Mouse (Mus musculus): ENCODE measurements around the gene Alox12.

GRCm38 (mm10) chr11:70254337-70254736, 816 bp downstream of the Alox12 start:
- TF ChIP-seq CTCF (IDR thresholded peaks at IDR 0.05; ENCODE audit: low read depth) (no peak), EP300 (IDR thresholded peaks at IDR 0.05; ENCODE audit: low read depth) (no peak)
